Mouse (Mus musculus): ENCODE measurements around the gene Ttc3. TPM values are rescaled to one million over a fixed set of nuclear protein-coding genes. Genes with fewer than 3 reads are reported as not detected.

Ttc3 gene
- polyA plus RNA-seq, 1 experiment from 2014 or later: 624 TPM

DNA sequence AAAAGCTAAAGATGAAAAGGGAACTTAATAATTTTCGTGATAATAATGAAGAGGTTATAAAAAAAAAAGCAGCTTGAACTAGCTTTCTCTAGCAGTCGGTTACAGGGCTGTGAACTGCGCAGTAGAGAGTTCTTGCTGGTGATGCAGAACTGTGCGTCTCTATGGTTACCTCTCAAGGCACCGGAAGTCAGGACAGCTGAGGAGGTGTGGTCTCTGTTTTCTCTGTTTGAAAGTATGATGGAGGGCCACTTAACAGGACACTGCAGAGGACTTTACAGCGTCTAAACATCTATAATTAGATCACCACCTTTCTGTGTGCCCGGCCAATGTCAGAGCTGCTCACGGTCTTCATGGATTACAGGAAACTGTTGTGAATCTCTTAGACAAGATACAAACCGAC lies 16.0 kb upstream of the Ttc3 start:
- Histone ChIP-seq H3K4me2 (replicated peaks; ENCODE audit: low read depth, low read length) (no peak overlapping the region), H3K4me1 (replicated peaks; ENCODE audit: control insufficient read depth, insufficient read depth, low read length) (no peaks in the 10 kb centered on the region), H3K36me3 (ENCODE audit: control insufficient read depth, insufficient read depth, low read length) (no peaks in the 10 kb centered on the region), H3K27me3 (ENCODE audit: control insufficient read depth, insufficient read depth, low read length) (no peaks in the 10 kb centered on the region), H3K9me3 (ENCODE audit: control insufficient read depth, low read length) (no peaks in the 10 kb centered on the region), H3K9ac (ENCODE audit: low read depth, low read length) (no peak overlapping the region), H3K27ac (ENCODE audit: low read depth, low read length) (no peak overlapping the region), H3K4me3 (ENCODE audit: low read depth, low read length) (no peak overlapping the region)
- DNase-seq (ENCODE audit: low spot score) (no peak), ATAC-seq (ENCODE audit: low FRiP score) (no peak)
- WGBS: 62% methylated on average over 9 of the region's 9 CpGs

DNA sequence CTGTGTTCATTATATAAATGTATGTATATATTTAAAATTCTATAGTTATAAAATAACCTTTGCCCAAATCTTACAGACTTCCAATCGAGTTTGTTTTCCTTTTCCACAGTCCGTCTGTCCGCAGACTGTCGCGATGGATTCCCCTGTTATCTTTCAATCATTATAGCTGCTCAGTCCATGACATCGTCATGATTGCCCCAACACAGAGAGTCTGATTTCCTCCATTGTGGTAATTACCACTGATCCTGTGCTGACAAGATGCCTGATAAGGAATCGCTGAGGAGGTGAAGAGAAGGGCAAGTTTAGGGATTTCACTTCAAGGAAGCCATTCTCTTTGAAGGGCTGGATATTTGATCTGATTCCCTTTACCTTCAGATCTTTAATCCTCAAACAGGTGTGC lies 14.4 kb upstream of the Ttc3 start:
- ATAC-seq (ENCODE audit: low FRiP score): no peak
- Histone ChIP-seq H3K27ac (ENCODE audit: low read depth, low read length) (no peak overlapping the region), H3K4me1 (replicated peaks; ENCODE audit: control insufficient read depth, insufficient read depth, low read length) (no peaks in the 10 kb centered on the region), H3K9me3 (ENCODE audit: control insufficient read depth, low read length) (no peaks in the 10 kb centered on the region), H3K4me3 (ENCODE audit: low read depth, low read length) (no peak overlapping the region), H3K4me2 (replicated peaks; ENCODE audit: low read depth, low read length) (no peak overlapping the region), H3K9ac (ENCODE audit: low read depth, low read length) (no peak overlapping the region), H3K27me3 (ENCODE audit: control insufficient read depth, insufficient read depth, low read length) (no peaks in the 10 kb centered on the region), H3K36me3 (ENCODE audit: control insufficient read depth, insufficient read depth, low read length) (no peaks in the 10 kb centered on the region)
- 71% methylated on average over 7 of the region's 7 CpGs for WGBS
- DNase-seq (ENCODE audit: low spot score): no peak

DNA sequence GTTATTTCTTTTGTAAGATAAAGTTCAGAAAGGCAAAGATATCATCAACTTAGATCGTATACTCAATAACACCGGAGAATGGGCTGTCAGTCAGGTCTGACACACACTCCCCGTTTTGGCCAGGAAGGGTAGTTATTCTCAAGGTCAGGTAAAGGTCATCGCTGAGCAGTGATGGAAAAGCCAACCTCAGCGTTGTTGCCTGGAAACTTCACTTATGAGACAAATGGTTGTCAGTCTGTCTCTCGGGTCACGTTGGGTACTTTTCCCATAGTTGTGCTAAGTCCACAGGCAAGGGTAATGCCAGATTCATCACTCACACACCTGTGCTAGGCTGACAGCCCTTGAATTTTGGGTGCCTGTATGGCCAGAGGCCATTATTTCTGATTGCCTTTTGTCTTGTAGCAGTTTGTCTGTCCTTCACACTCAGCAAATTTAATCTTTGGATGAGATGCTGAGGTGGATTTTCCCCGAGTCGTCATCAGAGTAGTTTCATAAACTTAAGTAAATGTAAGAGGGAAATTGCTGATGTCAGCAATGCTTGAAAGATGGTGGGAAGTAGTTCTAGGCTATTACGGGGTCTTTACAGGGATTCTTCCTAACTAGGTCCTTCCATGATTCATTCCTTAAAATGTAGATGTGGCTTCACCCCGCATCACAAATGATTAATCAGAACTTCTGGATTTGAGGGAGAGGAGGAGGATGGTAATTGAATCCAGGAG lies 13.5 kb upstream of the Ttc3 start:
- Histone ChIP-seq H3K9ac (ENCODE audit: low read depth, low read length) (no peak overlapping the region), H3K27me3 (ENCODE audit: control insufficient read depth, insufficient read depth, low read length) (no peaks in the 10 kb centered on the region), H3K36me3 (ENCODE audit: control insufficient read depth, insufficient read depth, low read length) (no peaks in the 10 kb centered on the region), H3K4me1 (replicated peaks; ENCODE audit: control insufficient read depth, insufficient read depth, low read length) (no peaks in the 10 kb centered on the region), H3K27ac (ENCODE audit: low read depth, low read length) (no peak overlapping the region), H3K4me2 (replicated peaks; ENCODE audit: low read depth, low read length) (no peak overlapping the region), H3K9me3 (ENCODE audit: control insufficient read depth, low read length) (no peaks in the 10 kb centered on the region), H3K4me3 (ENCODE audit: low read depth, low read length) (no peak overlapping the region)
- no peak for DNase-seq (ENCODE audit: low spot score)
- no peak for ATAC-seq (ENCODE audit: low FRiP score)
- WGBS: 82% methylated on average over 11 of the region's 11 CpGs

DNA sequence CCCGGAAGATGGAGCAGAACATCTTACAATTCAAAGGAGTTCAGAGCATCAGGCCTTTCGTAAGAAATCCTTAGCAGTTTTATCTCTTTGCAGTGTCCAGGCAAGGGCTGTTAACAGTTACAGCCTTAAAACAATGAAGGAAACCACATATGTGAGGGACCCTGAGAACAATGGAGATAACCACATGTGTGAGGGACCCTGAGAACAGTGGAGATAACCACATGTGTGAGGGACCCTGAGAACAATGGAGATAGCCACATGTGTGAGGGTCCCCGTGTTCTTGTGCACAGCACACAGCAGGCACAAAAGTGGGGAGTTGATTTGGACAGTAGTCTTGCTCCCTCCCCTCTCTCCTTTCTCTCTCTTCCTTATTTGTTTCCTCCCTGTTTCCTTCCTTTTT lies 12.3 kb upstream of the Ttc3 start:
- no peaks in the 10 kb centered on the region; the same call in 1 of the 2 replicates for H3K4me1 ChIP-seq (replicated peaks; ENCODE audit: control insufficient read depth, insufficient read depth, low read length)
- H3K9ac ChIP-seq (ENCODE audit: low read depth, low read length): no peak overlapping the region
- H3K4me3 ChIP-seq (ENCODE audit: low read depth, low read length): no peak overlapping the region
- no peak for ATAC-seq (ENCODE audit: low FRiP score)
- no peak overlapping the region for H3K27ac ChIP-seq (ENCODE audit: low read depth, low read length)
- no peaks in the 10 kb centered on the region for H3K27me3 ChIP-seq (ENCODE audit: control insufficient read depth, insufficient read depth, low read length)
- H3K36me3 ChIP-seq (ENCODE audit: control insufficient read depth, insufficient read depth, low read length): no peaks in the 10 kb centered on the region
- H3K9me3 ChIP-seq (ENCODE audit: control insufficient read depth, low read length): no peaks in the 10 kb centered on the region
- H3K4me2 ChIP-seq (replicated peaks; ENCODE audit: low read depth, low read length): no peak overlapping the region
- WGBS: 93% methylated on average over 3 of the region's 3 CpGs
- no peak for DNase-seq (ENCODE audit: low spot score)

DNA sequence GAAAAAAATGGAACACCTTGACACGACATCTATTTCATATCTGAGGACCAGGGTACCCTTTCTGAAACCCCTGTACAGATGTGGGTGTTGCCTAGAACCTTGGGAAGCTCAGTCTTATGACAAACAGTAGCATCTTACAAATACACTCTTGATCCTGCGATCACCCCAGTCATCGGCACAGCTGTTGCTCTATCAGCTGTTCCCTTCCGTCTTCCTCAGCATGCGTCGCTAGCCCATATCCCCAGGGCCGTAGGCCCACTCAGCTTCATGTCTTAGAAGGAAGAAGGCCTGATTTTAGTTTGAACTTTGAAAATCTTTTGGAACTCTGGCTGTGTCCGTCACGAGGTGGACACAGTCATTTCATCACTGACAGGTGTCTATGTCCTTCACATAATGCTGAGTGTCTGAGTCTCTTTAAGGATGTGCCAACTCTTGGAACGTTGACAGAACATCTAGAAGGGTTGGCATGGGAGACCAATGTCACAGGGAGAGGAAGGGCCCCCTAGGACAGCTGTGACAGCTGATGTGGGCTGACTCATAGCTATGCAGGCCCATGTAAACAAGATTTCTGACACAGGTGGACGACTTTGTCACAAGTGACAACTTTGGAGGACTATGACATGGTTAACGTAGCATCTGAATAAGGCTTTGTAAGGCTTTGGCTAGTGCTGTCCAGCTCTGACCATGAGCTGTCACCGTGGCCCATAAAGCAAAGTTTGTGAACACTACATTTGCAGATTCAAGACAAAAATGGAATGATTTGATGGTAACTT lies 9.7 kb upstream of the Ttc3 start:
- H3K9me3 ChIP-seq (ENCODE audit: control insufficient read depth, low read length): no peaks in the 10 kb centered on the region
- ATAC-seq (ENCODE audit: low FRiP score): no peak

DNA sequence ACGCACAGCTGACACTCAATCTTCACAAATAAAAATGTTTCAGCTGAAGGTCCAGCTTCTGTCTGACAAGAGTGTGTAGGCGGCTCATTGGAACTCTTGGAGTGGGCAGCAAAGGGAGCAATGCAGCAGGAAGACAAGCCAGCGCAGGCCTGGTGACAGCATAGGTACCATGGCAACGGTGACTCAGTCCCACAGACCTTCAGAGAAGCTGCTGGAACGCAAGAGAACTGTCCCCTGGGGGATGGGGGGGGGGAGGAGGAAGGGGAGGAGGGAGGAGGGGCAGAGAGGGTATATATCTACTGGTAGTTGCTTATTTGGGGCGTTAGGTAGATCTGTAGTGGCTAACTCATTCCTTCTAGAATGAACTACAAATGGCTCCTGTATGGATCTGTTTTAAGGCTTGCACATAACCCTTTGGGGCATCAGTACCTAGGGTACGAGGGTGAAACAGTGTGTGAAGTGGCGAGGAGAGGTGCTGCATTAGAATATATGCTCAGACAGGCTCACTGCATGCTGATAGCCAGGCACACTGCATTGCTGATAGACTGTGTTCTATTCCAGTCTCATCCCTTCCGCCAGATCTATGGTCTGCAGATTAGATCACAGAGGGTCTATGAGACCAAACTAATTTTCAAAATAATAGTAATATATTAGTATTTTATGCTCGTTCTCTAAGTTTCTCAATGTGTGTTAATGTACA lies 8.1 kb upstream of the Ttc3 start:
- Histone ChIP-seq H3K27ac (ENCODE audit: low read depth, low read length) (no peak overlapping the region), H3K9me3 (ENCODE audit: control insufficient read depth, low read length) (no peaks in the 10 kb centered on the region), H3K4me3 (ENCODE audit: low read depth, low read length) (no peak overlapping the region), H3K36me3 (ENCODE audit: control insufficient read depth, insufficient read depth, low read length) (no peaks in the 10 kb centered on the region), H3K4me2 (replicated peaks; ENCODE audit: low read depth, low read length) (no peak overlapping the region), H3K27me3 (ENCODE audit: control insufficient read depth, insufficient read depth, low read length) (no peaks in the 10 kb centered on the region), H3K9ac (ENCODE audit: low read depth, low read length) (no peak overlapping the region), H3K4me1 (replicated peaks; ENCODE audit: control insufficient read depth, insufficient read depth, low read length) (no peaks in the 10 kb centered on the region; the same call in 1 of the 2 replicates)
- WGBS: 49% methylated on average over 10 of the region's 10 CpGs
- ATAC-seq (ENCODE audit: low FRiP score) (peak; percentile 57; the same call in 1 of the 2 replicates), DNase-seq (ENCODE audit: low spot score) (peak; percentile 45)

More for the DNA sequence above, 9.7 kb upstream of the Ttc3 start:
- 91% methylated on average over 13 of the region's 13 CpGs for WGBS
- Histone ChIP-seq H3K4me1 (replicated peaks; ENCODE audit: control insufficient read depth, insufficient read depth, low read length) (no peaks in the 10 kb centered on the region; the same call in 1 of the 2 replicates), H3K27me3 (ENCODE audit: control insufficient read depth, insufficient read depth, low read length) (no peaks in the 10 kb centered on the region), H3K4me3 (ENCODE audit: low read depth, low read length) (no peak overlapping the region), H3K27ac (ENCODE audit: low read depth, low read length) (no peak overlapping the region), H3K9ac (ENCODE audit: low read depth, low read length) (no peak overlapping the region), H3K4me2 (replicated peaks; ENCODE audit: low read depth, low read length) (no peak overlapping the region), H3K36me3 (ENCODE audit: control insufficient read depth, insufficient read depth, low read length) (no peaks in the 10 kb centered on the region)
- no peak for DNase-seq (ENCODE audit: low spot score)

DNA sequence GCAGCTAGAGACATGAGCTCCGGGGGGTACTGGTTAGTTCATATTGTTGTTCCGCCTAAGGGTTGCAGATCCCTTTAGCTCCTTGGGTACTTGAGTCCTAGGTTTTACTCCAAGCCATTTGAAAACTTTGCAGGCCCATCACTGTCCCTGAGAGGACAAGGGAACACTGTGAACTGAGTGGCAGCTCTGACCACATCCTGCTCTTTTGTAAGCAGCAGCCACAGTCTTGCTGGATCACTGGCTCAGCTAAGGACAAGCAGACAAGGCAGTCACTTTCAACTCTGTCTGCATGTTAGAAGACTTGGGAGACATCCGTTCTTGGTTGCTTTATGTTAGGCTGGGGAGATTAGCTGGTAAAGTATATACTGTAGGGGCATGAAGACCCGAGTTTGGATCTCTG lies 6.6 kb upstream of the Ttc3 start:
- no peaks in the 10 kb centered on the region for H3K9me3 ChIP-seq (ENCODE audit: control insufficient read depth, low read length)
- no peak overlapping the region for H3K4me2 ChIP-seq (replicated peaks; ENCODE audit: low read depth, low read length)
- H3K9ac ChIP-seq (ENCODE audit: low read depth, low read length): no peak overlapping the region
- H3K27me3 ChIP-seq (ENCODE audit: control insufficient read depth, insufficient read depth, low read length): no peaks in the 10 kb centered on the region
- no peak for ATAC-seq (ENCODE audit: low FRiP score)
- WGBS: 91% methylated on average over 4 of the region's 4 CpGs
- no peak overlapping the region for H3K4me3 ChIP-seq (ENCODE audit: low read depth, low read length)
- no peaks in the 10 kb centered on the region; the same call in 1 of the 2 replicates for H3K4me1 ChIP-seq (replicated peaks; ENCODE audit: control insufficient read depth, insufficient read depth, low read length)
- DNase-seq (ENCODE audit: low spot score): no peak
- H3K27ac ChIP-seq (ENCODE audit: low read depth, low read length): no peak overlapping the region
- no peaks in the 10 kb centered on the region for H3K36me3 ChIP-seq (ENCODE audit: control insufficient read depth, insufficient read depth, low read length)

DNA sequence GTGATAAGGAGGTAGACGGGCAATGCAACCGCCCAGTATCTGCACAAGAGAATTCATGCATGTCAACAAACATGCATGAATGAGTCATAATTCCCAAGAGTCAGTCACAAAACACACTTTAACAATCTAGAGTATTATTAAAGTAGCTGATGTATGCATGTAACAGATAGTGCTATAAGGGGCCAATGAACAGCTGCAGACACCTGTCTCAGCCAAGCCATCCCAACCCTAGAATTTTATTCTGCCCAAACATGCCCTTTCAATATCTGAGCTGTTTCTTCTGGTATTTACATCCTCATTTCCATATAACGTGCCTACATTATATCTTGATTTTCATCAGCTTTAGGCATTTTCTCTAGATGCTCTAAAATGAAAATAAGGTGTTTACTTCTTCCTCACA lies 5.0 kb upstream of the Ttc3 start:
- H3K4me3 ChIP-seq (ENCODE audit: low read depth, low read length): no peak overlapping the region
- no peak overlapping the region for H3K27ac ChIP-seq (ENCODE audit: low read depth, low read length)
- WGBS: 91% methylated on average over 3 of the region's 3 CpGs
- H3K27me3 ChIP-seq (ENCODE audit: control insufficient read depth, insufficient read depth, low read length): no peaks in the 10 kb centered on the region
- H3K9ac ChIP-seq (ENCODE audit: low read depth, low read length): no peak overlapping the region
- H3K36me3 ChIP-seq (ENCODE audit: control insufficient read depth, insufficient read depth, low read length): no peaks in the 10 kb centered on the region
- DNase-seq (ENCODE audit: low spot score) (no peak), ATAC-seq (ENCODE audit: low FRiP score) (no peak)
- no peaks in the 10 kb centered on the region; the same call in 1 of the 2 replicates for H3K4me1 ChIP-seq (replicated peaks; ENCODE audit: control insufficient read depth, insufficient read depth, low read length)
- H3K9me3 ChIP-seq (ENCODE audit: control insufficient read depth, low read length): no peaks in the 10 kb centered on the region
- no peak overlapping the region for H3K4me2 ChIP-seq (replicated peaks; ENCODE audit: low read depth, low read length)

Data from hindbrain, embryonic 11.5 days (tissue).